Mouse (Mus musculus): ENCODE data around the gene Med12l.

Med12l gene

DNA sequence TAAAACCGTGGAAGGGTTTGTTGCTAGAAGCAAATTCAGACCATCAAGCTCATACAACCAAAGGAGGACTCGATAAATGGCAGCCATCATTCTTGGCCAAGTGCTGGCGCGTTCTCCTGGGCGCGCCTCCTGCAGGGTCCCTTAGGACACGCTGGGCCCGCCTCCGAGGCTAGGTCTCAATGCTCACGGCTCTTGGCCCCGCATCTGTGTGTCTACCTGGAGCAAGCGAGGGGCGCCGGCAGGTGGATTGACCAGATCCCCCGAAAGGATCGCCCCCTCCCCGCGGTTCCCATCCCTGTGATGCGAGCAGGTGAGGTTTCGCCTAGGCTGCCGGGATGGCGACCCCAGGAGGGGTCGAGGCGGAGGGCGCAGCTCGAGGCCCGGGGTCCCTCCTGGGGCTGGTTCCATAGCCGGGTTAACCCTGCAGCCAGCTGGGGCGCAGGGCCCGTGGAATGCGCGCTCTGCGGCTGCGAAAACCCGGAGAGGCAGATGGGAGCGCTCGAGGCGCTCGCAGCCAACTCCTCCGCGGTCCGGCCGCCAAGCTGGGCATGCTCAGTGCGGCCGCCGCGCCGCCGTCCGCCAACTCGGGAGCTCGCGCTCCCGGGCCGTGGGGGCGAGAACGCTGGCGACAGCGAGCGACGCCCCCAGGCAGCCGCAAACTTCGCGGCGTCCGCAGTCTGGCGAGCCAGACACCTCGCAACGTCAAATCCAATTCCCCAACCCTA lies at the start of gene Med12l:
Gene Med12l (plus strand): TSS at position 555 of the 725 bp plus-strand sequence.
- no peak for DNase-seq (ENCODE audit: extremely low read depth, low read depth, low spot score)

DNA sequence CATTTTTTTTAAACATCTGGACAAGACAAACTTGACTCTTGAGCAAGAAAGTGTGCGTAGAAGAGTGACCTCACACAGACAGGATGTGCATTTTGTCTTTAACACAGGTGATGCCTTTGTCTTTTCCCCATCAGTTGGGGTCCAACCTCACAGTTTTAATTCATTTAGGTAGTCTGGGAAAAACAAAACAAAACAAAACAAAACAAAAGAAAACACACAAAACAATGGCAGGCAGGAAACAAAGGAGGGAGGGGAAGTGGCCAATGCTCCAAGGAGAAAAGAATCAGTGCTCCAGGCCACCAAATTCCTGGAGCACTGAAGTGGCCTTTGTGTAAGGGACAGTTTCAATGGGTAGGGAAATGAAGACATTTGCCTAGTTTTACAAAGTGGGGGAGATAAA lies 44.5 kb upstream of the Med12l start:
- no peak for DNase-seq (ENCODE audit: extremely low read depth, low read depth, low spot score)

DNA sequence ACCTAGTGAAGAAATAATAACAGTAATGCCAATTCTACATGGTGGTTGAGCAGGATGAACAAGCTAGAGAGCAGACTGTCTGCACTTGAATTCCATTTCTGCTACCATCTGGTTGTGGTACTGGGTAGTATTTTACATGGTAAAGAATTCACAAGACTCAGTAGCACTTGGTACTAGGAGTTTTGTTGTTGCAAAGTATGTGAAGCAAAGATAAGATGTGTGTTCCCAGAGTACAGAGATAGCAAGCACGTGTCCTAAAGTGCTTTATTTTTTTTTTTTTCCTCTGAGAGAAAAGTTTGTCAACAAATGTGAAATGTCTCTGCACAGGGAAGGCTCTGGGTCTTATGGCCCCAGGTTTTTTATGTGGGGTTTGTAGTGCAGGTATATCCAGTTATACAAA lies 28.2 kb upstream of the Med12l start:
- DNase-seq (ENCODE audit: extremely low read depth, low read depth, low spot score), result no peak

DNA sequence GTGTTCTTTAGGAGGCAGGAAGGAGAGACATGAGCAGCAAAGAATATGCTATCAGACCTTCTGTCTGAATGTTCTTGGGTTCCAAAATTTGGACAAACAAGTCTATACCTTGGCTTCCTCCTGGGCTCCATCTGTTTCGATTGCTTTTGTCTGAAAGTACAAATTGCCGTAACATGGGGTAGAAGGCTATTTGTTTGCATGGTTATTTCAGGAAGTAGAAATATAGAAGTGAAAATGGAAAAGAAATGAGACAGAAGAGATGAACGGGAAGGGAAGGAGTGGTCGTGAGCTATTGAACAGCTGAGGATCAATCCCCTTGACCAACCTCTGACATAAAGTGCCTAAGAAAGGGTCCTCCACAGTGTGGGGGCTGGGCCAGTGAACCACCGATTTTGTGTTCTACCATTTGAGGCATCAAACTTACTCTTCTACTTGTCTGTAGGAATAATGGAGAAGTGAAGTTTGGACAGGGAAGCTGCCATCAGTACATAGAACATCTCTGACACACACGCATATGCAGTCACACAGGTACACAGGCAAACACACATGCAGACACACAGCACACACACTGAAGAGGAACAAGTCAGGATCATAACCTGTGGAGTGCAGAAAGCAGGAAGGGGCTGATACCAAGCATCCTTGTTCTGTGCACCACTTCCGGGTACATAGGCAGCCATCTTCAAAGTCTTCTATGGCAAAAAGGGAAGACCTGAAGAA lies 27.6 kb upstream of the Med12l start:
- DNase-seq (ENCODE audit: extremely low read depth, low read depth, low spot score), result no peak

DNA sequence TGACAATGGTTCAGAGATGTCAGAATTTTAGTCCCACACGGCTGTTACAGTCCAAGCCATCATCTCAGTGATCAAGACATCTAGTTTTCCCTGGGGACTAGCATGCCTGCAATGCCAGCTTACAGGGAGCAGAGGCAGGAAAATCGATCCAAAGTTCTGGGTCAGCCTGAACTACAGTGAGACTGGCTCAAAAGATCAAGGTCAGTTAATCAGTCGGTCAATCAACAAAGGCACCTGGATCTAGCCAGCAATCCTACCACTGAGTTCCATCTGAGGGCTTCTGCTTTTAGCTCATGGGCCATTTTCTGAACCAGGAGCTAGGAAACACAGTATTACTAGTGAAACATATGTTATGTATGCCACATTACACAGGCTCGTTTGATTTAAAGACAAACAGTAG lies 25.0 kb upstream of the Med12l start:
- no peak for DNase-seq (ENCODE audit: extremely low read depth, low read depth, low spot score)

DNA sequence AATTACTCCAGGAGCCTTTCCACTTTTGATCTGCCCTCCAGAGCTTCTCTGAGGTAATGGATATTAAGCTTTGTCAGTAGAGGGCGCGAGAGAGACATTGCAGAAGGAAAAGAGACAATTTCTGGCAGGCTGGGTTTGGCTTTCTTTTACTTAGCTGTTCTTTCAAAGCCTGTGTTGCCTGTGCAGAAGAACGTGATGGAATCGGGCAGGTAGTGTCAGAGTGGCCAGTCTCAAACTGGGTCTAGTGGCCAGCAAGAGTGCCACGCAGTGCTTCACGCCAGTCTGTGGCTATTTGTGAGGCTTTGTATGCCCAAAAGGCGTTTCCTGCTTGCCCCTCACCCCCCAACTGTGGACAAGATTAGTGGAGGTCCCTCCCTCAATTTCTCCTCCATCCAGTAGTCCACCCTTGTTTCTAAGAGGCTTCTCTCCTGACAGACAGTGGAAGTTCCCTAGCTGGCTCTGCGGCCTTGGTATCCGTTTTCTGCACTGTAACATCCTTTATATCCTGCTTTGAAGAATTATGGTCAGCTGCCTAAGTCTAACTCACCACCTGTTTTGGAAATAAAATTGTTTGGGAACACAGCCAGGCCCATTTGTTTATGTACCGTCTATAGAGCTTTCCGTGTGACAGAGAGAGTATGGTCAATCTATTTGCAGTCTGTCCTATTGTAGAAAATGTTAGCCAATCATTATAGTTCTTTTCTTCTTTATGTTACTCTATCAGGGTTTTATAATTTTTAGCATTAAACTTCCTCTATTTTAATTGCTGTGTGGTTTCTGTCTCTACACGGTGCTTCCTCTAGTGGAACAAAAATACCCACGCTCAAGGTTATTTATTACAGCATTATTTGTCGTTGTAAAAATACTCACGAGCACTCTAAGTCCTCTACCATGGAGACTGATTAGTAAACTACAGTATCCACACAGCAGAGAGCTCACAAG lies 22.5 kb upstream of the Med12l start:
- peak; percentile 8 for DNase-seq (ENCODE audit: extremely low read depth, low read depth, low spot score)

DNA sequence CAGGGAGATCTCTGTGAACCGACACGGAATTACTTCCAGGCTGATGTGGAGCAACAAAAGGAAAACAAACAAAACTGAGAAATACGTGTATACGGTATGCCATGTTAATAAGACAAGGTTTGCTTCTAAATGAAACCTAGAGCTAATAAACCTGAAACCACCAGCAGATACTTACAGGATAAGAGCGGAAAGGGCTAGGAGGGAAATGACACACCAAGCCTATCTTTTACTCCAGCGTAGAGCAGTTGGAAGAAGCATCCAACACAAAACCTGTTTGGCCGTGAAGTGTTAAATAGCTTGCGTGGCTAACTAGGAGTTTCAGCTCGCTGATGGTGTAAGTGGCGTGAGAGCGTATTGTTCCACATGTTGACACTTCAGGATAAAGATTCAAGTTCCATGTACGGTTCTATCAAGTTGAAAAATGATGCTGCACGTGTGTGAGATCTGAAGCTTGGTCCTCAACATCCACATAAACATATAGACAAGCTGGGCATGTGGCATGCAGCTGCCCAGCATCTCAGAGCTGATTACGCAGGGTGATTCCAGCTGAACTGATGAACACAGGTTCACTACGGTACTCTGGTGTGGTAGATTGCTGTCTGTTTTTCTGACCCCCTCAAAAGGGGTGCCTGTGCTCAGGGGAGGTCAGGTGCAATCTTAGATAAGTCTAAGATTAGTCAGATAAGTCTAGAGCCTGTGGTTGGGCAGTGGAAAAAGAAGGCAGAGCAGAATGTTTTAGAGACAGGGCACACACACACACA lies 21.6 kb upstream of the Med12l start:
- DNase-seq (ENCODE audit: extremely low read depth, low read depth, low spot score), result no peak

DNA sequence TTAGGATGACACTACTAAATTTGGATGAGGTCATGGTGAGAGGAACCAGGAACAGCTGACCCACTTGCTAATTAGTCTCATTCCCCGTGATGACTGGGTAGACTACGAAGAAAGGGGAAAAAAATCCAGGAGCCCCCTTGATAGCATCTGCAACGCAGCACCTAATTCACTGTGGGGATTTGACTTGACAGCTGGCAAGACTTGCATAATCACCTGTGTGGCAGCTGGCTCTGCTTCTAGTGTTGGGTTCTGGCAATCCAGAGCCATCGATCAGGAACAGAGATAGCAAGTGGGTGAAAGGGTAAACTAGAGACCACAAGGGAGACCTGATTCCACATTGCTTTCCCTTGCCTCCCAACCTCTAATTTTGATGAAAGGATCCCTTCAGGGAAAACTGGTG lies 19.8 kb upstream of the Med12l start:
- DNase-seq (ENCODE audit: extremely low read depth, low read depth, low spot score), result no peak

DNA sequence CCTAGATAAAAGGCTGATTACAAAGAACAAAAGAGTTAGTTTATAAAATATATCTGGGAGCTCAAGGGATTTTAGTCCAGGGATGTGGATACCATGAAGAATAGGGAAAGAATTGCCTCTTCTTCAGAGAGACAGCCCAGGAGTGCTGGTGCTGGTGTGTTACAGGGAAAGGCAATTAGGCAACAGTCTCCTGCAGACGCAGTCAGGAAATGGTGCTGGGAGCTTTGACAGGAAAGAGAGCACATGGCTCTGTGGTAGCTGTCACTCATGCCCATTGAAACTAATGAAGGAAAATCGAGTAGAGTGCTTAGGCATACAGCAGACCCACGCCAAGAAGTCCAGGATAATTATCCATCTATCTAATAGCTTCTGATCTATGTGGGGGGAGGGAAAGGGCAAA lies 16.3 kb upstream of the Med12l start:
- no peak for DNase-seq (ENCODE audit: extremely low read depth, low read depth, low spot score)

DNA sequence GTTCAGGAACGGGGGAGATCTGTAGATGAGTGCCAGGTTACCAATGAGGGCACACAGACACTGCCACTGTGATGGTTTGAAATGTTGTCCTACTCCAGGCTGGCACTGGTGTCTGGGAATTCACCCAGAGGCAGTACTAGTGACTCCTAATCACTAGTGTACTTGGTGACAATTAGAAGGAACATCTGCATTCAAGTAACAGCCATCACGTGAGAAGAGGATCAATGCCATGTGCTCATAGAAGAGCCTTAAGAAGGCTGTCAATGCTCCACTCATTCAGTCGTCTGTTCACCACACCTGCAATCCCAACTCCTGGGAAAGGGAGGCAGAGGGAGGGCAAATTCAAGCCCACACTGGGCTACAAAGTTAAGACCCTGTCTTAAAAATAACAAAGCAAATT lies 15.1 kb upstream of the Med12l start:
- no peak for DNase-seq (ENCODE audit: extremely low read depth, low read depth, low spot score)

DNA sequence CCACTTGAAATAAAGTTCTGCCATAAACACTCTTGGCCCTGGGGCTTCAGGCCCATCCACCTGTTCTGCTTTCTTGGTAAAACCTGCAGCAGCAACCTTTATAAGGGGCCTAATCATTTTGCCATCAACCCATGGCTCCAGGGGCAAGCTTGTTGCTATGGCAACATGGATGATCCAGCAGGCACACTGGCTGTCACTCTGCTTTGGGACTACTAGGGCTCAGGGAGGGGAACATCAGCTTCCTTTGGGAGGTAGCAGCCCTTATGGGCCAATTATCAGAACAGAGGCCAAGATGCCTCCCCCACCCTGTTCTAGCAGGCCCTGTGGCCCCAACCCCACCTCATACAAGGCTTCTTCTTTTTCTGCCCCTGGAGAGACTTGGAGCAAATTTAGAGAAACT lies 13.5 kb upstream of the Med12l start:
- DNase-seq (ENCODE audit: extremely low read depth, low read depth, low spot score), result no peak

DNA sequence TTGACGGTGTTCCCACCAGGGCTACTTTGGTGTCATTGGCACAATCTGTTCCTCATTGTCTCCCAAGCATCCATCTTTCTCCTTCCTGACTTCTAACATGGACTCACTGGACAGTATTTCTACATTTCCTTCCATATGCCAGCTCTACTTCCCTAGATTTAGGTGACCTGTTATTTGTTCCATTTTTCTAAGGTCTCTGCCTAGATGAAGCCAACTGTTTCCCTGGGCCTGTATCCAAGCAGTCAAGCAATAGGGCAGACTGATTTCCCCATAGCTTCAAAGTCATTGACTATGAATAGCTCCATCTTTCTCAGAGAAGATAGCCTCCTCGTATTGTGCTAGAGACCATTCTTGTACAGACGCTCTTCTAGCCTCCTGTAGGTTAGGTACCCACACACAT lies 12.0 kb upstream of the Med12l start:
- no peak for DNase-seq (ENCODE audit: extremely low read depth, low read depth, low spot score)

DNA sequence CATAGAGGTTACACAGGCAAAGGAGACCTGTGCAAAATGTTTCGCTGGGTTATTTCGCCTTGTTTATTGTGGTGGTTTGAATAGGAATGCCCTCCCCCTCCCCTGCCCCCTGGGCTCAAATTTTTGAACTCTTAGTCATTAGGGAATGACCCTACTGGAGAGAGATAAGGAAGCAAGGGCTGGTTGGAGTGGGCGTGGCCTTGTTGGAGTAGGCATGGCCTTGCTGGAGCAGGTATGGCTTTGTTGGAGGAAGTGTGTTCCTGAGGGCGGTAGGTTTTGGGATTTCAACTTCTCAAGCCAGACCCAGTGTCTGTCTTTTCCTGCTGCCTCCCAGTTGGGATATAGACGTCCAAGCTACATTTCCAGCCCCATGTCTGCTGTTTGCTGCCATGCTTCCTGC lies 1.9 kb upstream of the Med12l start:
- no peak for DNase-seq (ENCODE audit: extremely low read depth, low read depth, low spot score)

DNA sequence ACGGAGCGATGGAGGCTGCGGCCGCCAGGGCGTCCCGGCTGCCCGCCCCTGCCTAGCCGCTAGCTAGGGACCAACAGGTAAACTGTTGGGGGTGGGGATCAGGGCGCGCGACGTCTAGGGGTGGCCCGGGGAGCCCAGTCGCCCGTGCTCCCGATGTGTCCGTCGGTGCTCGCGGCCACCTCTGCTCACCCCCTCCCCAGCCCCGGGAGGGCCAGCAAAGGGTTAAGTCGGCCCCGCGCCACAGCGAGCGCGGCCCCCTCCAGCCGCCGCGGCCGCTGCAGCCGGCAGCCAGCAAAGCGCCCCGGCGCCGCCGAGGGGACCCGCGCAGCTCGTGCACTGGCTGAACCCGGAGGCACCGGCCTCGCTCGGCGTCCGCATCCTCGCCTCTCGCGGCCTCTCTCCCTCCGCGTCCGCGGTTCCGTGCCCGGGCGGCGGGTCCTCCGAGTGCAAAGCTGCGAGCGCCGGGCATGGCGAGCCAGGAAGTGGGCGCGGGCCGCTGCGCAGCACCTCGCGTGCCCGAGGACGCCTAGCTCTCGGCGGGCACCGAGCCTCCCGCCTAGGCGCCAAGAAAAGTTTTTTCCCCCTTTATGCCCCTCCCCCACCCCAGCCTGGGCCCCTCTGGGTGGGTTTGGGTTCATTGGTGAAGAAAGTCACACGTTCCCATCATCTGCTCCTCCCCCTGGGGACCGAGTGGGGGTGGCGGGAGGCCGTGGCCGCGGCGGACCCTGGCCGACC lies 538 bp downstream of the Med12l start:
- no peak for DNase-seq (ENCODE audit: extremely low read depth, low read depth, low spot score)

DNA sequence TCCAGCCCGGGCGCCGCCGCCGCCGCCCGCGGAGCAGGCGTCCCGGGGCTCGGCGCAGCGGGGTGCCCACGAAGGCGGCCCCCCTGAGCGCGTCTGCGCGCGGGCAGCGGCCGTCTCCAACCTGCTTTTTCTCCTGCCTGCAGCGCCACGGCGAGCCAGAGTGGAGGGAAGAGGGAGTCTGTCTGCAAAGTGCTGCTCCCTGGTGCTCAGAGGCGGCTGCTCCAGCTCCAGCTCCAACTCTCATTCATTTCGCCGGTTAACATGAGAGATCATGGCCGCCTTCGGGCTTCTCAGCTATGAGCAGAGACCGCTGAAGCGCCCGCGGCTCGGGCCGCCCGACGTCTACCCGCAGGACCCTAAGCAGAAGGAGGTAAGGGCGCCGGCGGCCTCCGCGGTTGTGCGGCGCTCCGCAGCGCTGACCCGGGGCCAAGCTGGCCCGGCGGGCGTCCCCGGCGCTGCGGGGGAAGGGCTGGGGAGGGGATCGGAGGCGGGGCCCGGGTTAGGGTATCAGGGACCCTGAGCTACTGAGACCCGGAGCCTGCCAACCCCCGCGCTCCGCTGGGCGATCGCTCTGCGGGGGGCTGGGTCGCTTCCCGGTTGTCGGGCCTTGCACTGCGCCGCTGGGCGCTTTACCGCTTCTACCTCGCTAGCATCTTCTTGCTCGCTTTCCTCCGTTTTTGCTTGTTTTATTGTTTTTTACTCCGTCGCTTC lies 1.3 kb downstream of the Med12l start:
- no peak for DNase-seq (ENCODE audit: extremely low read depth, low read depth, low spot score)

DNA sequence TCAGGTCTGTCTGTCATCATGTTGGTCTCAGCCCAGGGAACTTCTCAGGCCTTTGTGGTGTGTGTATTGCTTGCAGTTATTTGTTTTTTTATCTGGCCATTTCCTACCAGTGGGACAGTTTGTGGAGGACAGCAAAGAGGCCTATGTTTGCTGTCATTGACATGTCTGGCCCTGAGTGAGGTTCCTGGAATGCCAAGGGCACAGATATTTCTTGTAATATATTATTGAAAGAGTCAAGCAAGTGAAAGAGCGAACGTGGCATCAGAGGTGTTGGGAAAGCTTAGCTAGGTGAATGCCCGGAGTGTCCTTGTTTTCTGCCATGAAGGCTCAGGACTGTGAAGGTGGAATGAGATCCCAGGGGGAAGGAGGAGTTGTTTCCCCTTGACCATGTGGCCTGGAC lies 4.7 kb downstream of the Med12l start:
- DNase-seq (ENCODE audit: extremely low read depth, low read depth, low spot score), result no peak

DNA sequence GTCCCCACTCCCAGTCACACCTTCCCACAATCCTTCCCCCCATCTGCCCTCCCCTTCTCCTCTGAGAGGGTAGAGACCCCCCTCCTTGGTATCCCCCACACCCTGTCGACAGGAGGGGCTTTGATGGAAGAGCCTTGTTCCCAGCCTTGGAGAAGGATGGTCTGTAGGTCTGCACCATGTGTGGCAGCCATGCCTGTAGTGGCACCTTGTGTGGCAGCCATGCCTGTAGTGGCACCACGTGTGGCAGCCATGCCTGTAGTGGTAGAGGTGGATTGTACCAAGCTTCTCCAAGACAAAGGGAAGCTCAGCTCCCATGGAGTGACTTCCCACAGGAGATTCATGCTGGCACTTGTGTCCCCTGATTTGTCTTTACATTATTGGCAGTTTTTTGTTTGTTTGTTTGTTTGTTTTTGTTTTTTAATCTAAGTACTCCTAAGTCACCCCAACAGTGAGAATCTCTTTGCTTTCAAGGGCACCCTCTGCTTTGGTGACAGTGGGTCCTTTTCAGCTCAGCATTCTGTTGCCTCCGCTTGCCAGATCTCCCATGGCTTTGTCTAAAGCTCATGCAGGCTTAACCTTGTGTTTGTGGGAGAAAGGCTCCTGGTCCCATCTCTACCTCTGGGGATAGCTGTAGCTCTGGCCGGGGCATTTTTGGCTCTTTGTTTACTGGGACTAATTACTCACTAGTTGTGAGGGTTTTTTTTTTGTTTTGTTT lies 10.2 kb downstream of the Med12l start:
- no peak for DNase-seq (ENCODE audit: extremely low read depth, low read depth, low spot score)

DNA sequence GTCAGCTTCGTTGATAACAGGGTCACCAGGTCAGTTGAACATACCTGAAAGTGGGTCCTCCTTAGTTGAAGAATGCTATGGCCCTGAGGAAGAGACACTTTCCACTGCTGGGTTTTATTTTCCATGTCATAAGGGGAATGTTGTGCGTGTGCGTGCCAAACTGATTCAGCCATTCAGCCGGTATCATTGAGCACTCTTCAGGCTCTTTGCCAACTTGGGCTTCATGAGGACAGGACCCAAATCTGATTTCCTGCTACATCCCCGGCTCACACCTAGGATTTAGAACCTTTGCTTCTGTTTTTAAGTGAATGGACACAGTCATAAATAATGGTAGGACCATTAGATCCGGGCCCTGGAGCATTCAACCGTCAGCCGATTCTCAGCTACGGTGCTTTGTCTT lies 10.9 kb downstream of the Med12l start:
- no peak for DNase-seq (ENCODE audit: extremely low read depth, low read depth, low spot score)

DNA sequence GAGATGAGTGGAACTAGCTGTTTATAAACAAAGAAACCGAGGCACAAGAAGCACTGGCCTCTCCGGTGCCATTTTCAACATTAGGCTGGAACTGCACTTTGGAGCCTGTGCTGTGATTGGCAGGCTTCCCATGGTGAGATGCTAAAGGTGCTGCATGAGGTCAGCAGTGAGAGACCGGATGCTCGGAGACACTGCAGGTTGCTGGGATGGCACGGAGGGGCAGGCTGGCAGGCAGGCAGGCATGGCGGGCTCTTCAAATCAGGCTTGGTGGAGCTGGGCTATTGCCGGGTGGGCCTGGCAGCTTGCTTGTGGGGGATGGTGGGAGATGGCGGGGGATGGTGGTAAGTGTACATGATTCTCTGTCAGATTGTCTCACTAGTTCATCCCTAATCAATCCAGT lies 15.6 kb downstream of the Med12l start:
- DNase-seq (ENCODE audit: extremely low read depth, low read depth, low spot score), result no peak

All from fat pad, adult 2 months (tissue).